Mouse (Mus musculus) MEL (cell line): Measurements from ENCODE around the gene Acsl4.

ENCODE experiments used
- CTCF ChIP-seq, 3 experiments: IDR thresholded peaks in 2 of 3; conservative IDR thresholded peaks in 1 of 3; 2 replicates each; pipeline ENCODE4 v1.5.1; 2011 to 2012; ENCODE audit warnings: low read length in 3 of 3, low read depth in 2 of 3, mild to moderate bottlenecking in 2 of 3, improper control_type of control experiment in 1 of 3, inconsistent platforms in 1 of 3, mixed read lengths in 1 of 3, moderate library complexity in 1 of 3; ENCODE audit not compliant: control insufficient read depth in 1 of 3, insufficient read depth in 1 of 3, poor library complexity in 1 of 3, severe bottlenecking in 1 of 3
- NRF1 ChIP-seq: IDR thresholded peaks from 2 replicates; pipeline ENCODE4 v1.6.1; 2014; ENCODE audit warnings: low read depth, mild to moderate bottlenecking, inconsistent platforms, low read length, improper control_type of control experiment, moderate library complexity; ENCODE audit not compliant: poor library complexity, insufficient read depth, severe bottlenecking
- SIN3A ChIP-seq: IDR thresholded peaks from 2 replicates; pipeline ENCODE4 v1.6.1; 2012; ENCODE audit warnings: low read length, improper control_type of control experiment, inconsistent platforms
- TBP ChIP-seq: IDR thresholded peaks from 2 replicates; pipeline ENCODE4 v1.8.0; 2011; ENCODE audit warnings: low read depth, low read length, improper control_type of control experiment
- ZC3H11A ChIP-seq: IDR thresholded peaks from 2 replicates; pipeline ENCODE4 v1.6.1; 2012; ENCODE audit warnings: low read depth, mild to moderate bottlenecking, inconsistent platforms, low read length, improper control_type of control experiment

GRCm38 (mm10) chrX:142316106-142316505 is 74.2 kb downstream of the Acsl4 start:
- TF ChIP-seq TBP (no peak), ZC3H11A (no peak), NRF1 (no peak), CTCF (IDR thresholded peaks at IDR 0.05 in 2 of 3, conservative IDR thresholded peaks at IDR 0.05 in 1 of 3; ENCODE audit: control insufficient read depth in 1 of 3, insufficient read depth in 1 of 3, low read depth in 2 of 3, low read length in 3 of 3, poor library complexity in 1 of 3, severe bottlenecking in 1 of 3) (no peak), SIN3A (no peak)
